8 mouse cellular contexts compared by ENCODE assay signal in genomic region chr13:100616181-100617087, GRCm38 (mm10). TPM values are rescaled to one million over a fixed set of nuclear protein-coding genes. Genes with fewer than 3 reads are reported as not detected.
DNase-seq lines count a peak whose midpoint lies in the region; ATAC-seq and TF ChIP-seq lines count a peak whose summit lies in the region.

Marveld2 (minus strand) TSS chr13:100616971.

- peak; percentile 55 for ATAC-seq in forebrain, embryonic 12.5 days (ENCODE audit: low FRiP score)

- H3K4me3 ChIP-seq in E14TG2a.4 (replicated peaks; ENCODE audit: low read length), result peak within 1 kb of the TSS; percentile 85
- peak within 1 kb of the TSS; percentile 58 for H3K4me3 ChIP-seq in forebrain, embryonic 12.5 days (replicated peaks)
- H3K4me3 ChIP-seq in hindbrain, embryonic 10.5 days, result peak within 1 kb of the TSS; percentile 73

- H3K27ac ChIP-seq in forebrain, embryonic 12.5 days, result no peak within 1 kb of the TSS
- H3K27ac ChIP-seq in hindbrain, embryonic 10.5 days, result peak within 1 kb of the TSS; percentile 78

- H3K36me3 ChIP-seq in E14TG2a.4 (ENCODE audit: insufficient read depth, low read length), result peaks cover 27% of the 10 kb centered on the region
- peaks cover 20% of the 10 kb centered on the region for H3K36me3 ChIP-seq in forebrain, embryonic 12.5 days (replicated peaks)
- H3K36me3 ChIP-seq in hindbrain, embryonic 10.5 days, result peaks cover 44% of the 10 kb centered on the region

- peaks cover 32% of the 10 kb centered on the region for H3K27me3 ChIP-seq in E14TG2a.4 (ENCODE audit: insufficient read depth, low read length)
- peaks cover 17% of the 10 kb centered on the region for H3K27me3 ChIP-seq in forebrain, embryonic 12.5 days
- peaks cover 29% of the 10 kb centered on the region for H3K27me3 ChIP-seq in hindbrain, embryonic 10.5 days (ENCODE audit: insufficient read depth, poor library complexity, severe bottlenecking)

- no peak for TF ChIP-seq CTCF in E14TG2a.4 (conservative IDR thresholded peaks at IDR 0.05; ENCODE audit: low read length)

- peak within 1 kb of the TSS; percentile 97 for H3K4me2 ChIP-seq in forebrain, embryonic 12.5 days

- H3K9me3 ChIP-seq in E14TG2a.4 (ENCODE audit: low read length), result no peaks in the 10 kb centered on the region
- no peaks in the 10 kb centered on the region for H3K9me3 ChIP-seq in forebrain, embryonic 12.5 days
- no peaks in the 10 kb centered on the region for H3K9me3 ChIP-seq in hindbrain, embryonic 10.5 days

- 2% methylated on average over 72 of the region's 77 CpGs for WGBS in forebrain, embryonic 12.5 days
- WGBS in hindbrain, embryonic 10.5 days, result 1% methylated on average over 76 of the region's 77 CpGs

- peak within 1 kb of the TSS; percentile 61 for H3K9ac ChIP-seq in forebrain, embryonic 12.5 days

- DNase-seq in c-Kit-positive CD71-positive TER-119-positive erythroid progenitor cells, embryonic 14.5 days (ENCODE audit: low spot score), result peak; percentile 30
- peak; percentile 25 for DNase-seq in hindbrain, embryonic 10.5 days (ENCODE audit: low spot score)
- DNase-seq in left cerebral cortex, adult 11 months (ENCODE audit: low spot score), result peak; percentile 7
- peak; percentile 63 for DNase-seq in lung, postnatal 14 days
- peak; percentile 43 for DNase-seq in retina, embryonic 14.5 days (ENCODE audit: low spot score)
- peak; percentile 64 for DNase-seq in thymus, postnatal 4 days

- H3K4me1 ChIP-seq in E14TG2a.4 (replicated peaks; ENCODE audit: low read depth, low read length), result peaks cover 29% of the 10 kb centered on the region
- H3K4me1 ChIP-seq in forebrain, embryonic 12.5 days, result peaks cover 9% of the 10 kb centered on the region
- peaks cover 9% of the 10 kb centered on the region for H3K4me1 ChIP-seq in hindbrain, embryonic 10.5 days (replicated peaks)

RNA-seq across cellular contexts. Expression of gene Marveld2, which starts in this region (rescaled TPM):
- polyA plus RNA-seq in forebrain, embryonic 12.5 days (2016; fragmentation: Nextera tagmentation; extraction: Ambion mirVana), result 2.0 and 2.5 TPM in 2 replicates
- 2.8 and 4.6 TPM in 2 replicates for polyA plus RNA-seq in hindbrain, embryonic 10.5 days (2016; fragmentation: Nextera tagmentation; extraction: Ambion mirVana)

Comparison
In these comparisons a context has a peak if more than half of its experiments do, and no peak if none do; other contexts are left out.
1. DNase-seq: peak in every context shown above with its lines; median percentile 64 in thymus, postnatal 4 days; 63 in lung, postnatal 14 days; 43 in retina, embryonic 14.5 days; 30 in c-Kit-positive CD71-positive TER-119-positive erythroid progenitor cells, embryonic 14.5 days; 25 in hindbrain, embryonic 10.5 days; 7 in left cerebral cortex, adult 11 months.